Mouse (Mus musculus): Measurements from ENCODE around the gene Csf1.
"Not testable (repeated sequence)": the region's sequence is repeated elsewhere in the genome, so short reads cannot be mapped to it uniquely, and the experiment has no call there.

Csf1 gene

GRCm38 (mm10) chr3:107750775-107751540 lies 9.3 kb downstream of the Csf1 start:
- DNase-seq (ENCODE audit: low read depth, low spot score) = no peak

DNA sequence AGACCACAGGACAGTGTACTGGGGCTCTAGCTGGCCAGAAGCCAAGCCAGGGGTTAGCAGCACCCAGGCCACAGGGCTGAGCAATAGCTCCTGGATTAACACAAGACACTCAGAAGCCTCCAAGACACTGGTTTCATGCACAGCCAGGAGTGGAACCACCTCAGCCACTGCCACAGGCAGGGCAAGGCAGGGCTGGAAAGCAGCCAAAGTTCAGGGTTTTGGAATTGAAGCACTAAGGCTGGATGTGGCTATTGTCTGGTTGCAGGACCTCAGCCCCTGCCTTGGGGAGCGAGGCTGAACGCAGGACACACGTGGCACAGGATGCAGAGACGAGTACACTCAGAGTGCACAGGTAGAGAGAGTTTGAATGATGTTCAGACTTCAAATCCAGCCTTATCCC lies 10.8 kb downstream of the Csf1 start:
- no peak for DNase-seq (ENCODE audit: low read depth, low spot score)

DNA sequence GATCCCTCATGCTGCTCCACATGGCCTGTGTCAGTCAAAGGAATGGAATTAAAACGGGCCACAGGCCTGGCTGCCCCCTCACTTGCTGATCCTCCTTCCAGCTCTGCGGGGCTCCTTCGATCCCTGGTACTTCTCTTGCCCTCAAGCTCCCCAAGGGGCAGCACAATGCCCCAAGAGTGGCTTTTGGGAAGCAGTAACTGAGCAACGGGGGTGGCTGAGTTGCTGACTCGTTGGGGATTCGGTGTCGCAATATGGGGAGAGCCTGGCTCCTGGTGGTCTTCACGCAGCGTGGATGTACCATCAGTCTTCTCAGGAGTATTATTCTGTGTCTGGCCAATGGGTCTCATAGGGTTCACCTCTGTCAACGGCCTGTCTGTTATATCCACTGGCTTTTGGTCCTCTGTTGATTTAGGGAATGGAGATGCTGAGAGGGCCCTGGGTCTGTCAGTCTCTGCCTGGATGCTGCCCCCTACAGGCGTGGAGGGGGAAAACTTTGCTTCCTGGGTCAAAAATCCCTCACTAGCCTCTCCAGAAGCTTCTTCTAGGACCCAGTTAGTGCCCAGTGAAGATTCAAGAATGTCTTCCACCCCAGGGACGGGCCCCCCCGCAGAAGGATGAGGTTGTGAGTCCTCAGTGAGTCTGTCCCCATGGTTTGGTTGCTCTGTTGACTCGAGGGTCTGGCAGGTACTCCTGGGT lies 11.9 kb downstream of the Csf1 start:
- no peak for DNase-seq (ENCODE audit: low read depth, low spot score)

- DNase-seq (ENCODE audit: low read depth, low spot score) = peak; percentile 39
Measured at GRCm38 (mm10) chr3:107746026-107746425, 14.2 kb downstream of the Csf1 start.

DNA sequence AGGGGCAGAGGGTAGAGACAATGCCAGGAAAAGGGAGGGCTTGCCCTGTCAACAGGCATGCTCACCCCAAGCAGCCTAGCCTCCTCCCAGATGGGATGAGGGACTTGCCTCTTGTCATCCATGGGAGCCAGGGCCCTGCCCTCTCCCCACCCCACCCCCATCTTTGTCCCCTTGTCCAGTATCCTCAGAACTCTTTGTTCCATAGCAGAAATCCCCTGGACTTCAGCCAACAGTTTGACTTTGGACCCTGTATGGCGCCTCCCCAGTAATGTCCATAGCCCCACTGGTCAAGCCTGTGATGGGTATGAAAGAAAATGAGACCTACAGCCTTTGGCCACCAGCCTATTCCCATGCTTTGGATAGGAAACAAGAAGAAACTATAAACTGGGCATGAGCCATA lies 16.6 kb downstream of the Csf1 start:
- no peak for DNase-seq (ENCODE audit: low read depth, low spot score)

DNA sequence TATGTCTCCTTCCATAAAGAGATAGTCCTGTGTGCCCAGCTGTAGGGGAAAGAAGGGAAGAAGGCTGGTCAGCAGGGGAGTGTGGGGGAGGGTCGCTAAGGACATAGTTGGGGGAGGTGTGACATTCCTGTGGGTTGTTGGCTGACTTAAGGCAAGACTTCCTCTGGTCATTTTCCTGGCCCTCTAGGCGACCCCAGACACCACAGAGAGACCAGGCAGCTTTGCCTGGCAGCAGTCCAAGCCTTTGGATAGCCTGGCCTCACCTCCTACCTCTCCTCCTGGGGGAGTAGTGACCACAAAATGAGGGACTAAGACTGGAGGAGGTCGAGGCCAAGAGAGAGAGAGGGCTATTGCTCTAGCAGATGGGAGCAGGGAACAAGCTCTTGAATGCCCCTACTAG lies 17.2 kb downstream of the Csf1 start:
- DNase-seq (ENCODE audit: low read depth, low spot score) = no peak

GRCm38 (mm10) chr3:107742071-107742710 lies 18.1 kb downstream of the Csf1 start:
- no peak for DNase-seq (ENCODE audit: low read depth, low spot score)

- no peak for DNase-seq (ENCODE audit: low read depth, low spot score)
Measured at GRCm38 (mm10) chr3:107741387-107741786, 18.9 kb downstream of the Csf1 start.

DNA sequence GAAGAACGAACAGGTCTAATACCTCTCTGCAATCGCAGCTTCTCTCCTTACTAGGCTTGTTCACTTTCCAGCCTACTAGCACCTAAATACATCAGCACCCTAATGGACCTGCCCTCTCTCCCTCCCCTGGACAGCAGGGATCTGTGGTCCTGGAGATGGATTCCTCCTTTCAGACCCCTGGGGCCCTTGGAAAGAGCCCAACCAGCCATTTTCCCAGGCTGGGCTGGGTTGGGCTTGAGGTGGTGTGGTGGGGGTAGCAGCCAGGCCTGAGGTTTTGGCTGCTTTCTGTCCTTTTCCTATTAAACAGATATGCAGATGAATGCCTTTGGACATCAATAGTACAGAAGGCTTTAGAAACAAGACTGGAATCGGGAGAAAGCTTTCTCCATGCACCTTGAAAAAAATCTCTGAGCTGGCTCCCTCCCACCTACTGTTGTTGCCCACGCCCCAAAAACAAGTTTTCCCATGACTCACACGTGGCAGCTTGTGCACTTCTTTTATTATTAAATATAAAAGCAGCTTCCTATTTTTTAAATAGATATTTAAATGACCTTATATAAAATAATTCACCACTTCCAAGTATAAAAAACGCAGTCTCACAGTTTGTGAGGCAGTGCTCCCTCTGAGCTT lies 19.6 kb downstream of the Csf1 start:
- peak; percentile 86 for DNase-seq (ENCODE audit: low read depth, low spot score)

- DNase-seq (ENCODE audit: low read depth, low spot score) = no peak
Measured at GRCm38 (mm10) chr3:107739966-107740365, 20.3 kb downstream of the Csf1 start.

- DNase-seq (ENCODE audit: low read depth, low spot score) = no peak
Measured at GRCm38 (mm10) chr3:107739456-107739855, 20.8 kb downstream of the Csf1 start.

DNA sequence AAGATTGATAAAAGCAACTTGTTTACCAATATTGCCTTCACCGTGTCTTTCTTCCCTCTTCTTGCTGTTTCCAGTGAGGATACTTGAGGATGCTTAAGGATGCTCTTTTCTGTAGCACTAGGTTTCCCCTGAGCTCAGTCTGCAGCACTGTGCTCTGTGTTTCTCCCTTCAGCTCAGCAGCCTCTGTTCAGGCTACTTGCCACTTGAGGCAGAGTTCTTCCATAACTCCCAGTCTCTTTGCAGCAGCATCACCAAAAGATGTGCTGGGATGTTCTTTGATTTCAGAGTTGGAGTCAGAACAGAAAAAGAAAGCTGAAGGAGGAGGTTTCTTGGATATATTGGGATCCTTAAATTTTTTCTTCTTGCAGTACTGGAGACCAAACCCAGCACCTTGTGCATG lies 21.6 kb downstream of the Csf1 start:
- no peak for DNase-seq (ENCODE audit: low read depth, low spot score)

DNA sequence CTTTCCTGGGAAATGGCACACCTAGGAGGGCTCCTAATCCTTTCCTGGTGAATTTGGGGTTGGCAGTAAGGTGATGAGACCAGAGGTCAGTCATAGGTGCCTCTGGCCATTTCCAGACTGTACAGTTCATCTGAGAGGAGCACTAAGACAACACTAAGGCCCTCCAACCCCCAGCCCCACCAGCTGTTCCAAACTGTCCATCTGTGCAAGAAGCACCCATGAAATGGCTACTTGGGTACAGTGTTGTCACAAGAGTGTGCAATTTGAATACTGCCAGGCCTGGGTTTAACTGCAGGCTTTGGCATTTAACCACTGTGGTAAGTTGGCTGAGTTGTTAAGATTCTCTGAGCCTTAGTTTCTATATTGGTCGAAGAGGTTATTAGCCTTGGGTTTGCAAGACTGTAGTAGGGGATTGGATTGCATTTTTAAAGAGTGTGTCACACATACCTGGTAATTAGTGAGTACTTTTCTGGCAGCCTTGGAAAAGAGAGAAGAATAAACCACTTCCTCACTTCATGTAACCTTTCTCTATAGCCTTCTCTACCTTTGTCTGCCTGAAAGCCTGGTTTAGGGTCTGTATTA lies 22.6 kb downstream of the Csf1 start:
- DNase-seq (ENCODE audit: low read depth, low spot score) = no peak

DNA sequence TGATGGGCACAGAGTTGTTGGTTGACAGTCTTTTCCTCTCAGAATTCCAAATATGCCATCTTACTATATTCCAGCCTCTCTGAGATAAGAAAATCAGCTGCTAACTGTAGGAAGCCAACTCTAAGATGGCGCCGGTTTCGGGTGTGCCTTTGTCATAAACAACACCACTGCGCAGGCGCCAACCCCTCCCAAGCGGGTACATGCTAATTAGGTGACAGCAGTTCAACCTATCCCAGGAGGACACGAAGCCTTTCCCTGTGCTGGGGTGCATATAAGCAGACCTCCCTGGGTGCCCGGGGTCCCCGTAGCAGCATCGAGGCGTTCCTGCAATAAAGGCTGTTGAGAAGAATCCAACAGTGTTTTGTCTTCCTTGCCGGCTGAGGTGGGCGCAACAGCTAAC lies 24.6 kb downstream of the Csf1 start:
- DNase-seq (ENCODE audit: low read depth, low spot score) = not testable (repeated sequence)

DNA sequence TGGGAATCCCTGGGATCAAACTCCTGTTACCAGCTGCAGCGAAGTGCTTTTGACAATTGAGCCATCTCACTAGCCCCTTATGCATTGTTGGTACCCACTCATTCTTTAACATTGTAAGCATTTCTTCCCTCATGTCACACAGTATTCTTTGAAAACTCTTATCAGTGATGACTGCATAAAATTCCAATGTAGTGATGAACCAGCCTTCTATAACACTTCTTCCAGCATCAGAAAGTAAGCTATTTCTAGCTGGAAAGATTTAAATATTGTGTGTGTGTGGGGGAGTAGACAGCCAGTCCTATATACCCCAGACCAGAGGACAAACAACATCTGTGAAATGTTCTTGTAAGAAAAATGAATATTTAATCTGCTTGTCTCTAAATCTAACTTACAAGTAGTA lies 26.9 kb downstream of the Csf1 start:
- DNase-seq (ENCODE audit: low read depth, low spot score) = no peak

DNA sequence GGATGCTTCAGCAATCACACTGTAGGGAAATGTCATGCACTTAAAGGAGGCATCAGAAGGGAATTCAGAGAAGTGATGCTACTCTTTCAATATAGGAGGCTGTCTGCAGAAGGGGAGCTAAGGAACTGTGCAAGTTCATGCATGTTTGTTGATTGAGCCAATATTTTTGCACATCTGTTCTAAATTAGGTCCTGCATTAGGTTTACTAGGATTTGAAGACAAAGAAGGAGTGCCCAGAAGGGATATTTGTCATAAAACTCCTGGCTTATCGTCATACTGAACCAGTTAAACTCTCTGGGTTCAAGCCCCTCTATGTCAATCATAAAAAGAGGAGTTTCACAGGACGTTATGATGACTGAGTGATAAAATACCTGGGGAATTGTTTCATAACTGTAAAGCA lies 30.0 kb downstream of the Csf1 start:
- no peak for DNase-seq (ENCODE audit: low read depth, low spot score)

- peak; percentile 14 for DNase-seq (ENCODE audit: low read depth, low spot score)
Measured at GRCm38 (mm10) chr3:107728509-107728908, 31.8 kb downstream of the Csf1 start.

DNA sequence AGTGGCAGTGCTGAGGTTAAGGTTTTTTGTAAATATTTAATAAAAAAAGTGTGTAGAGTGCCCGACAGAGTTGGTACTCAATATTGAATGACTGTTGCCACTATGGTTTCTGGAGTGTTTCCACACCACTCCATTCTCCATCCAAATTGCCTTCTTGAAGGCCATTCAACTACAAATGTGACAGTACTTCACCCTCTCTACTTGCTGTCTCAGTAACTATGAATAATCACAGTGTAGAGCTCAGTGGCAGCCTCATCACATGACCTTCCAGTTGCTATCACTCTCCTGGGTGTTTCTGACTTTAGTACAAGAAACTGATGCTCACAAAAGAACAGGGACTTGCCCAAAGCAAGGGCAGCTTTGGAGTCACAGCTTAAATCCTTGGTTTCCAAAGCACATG lies 44.3 kb downstream of the Csf1 start:
- no peak for DNase-seq (ENCODE audit: low read depth, low spot score)

GRCm38 (mm10) chr3:107714276-107714933 lies 45.9 kb downstream of the Csf1 start:
- DNase-seq (ENCODE audit: low read depth, low spot score) = no peak

DNA sequence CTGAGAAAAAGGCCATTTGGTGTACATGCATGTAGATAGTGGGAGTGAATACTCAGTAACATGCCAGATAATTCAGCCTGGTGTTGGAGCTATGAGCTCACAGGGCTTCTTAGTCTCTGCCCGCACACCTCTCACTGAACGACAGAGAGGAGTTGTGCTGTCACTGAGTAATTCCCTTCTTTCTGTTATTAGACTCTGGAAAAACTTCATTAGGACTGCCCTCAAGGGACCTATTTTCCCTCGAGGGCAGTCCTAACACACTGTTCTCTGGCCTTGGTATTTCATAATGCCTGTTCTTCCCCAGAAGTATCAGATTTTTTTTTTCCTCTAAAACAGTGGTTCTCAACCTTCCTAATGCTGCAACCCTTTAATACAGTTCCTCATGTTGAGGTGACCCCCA lies 48.2 kb downstream of the Csf1 start:
- DNase-seq (ENCODE audit: low read depth, low spot score) = no peak

- DNase-seq (ENCODE audit: low read depth, low spot score) = no peak
Measured at GRCm38 (mm10) chr3:107709156-107709555, 51.1 kb downstream of the Csf1 start.

Data from forelimb bud, embryonic 11.5 days (tissue).